Mouse (Mus musculus) lung, postnatal 0 days (tissue): ENCODE measurements at regions not wholly inside any gene's neighbourhood (a gene's known extent, or its start where the extent isn't known, plus 50 kb on each side); places are given as distances from the start of the nearest gene placed in this dataset.

ENCODE experiments used
- CTCF ChIP-seq: IDR thresholded peaks from 2 replicates; pipeline ENCODE4 v1.5.1; 2016; ENCODE audit warnings: antibody characterized with exemption, mild to moderate bottlenecking
- EP300 ChIP-seq: IDR thresholded peaks from 2 replicates; pipeline ENCODE4 v1.6.1; 2016; ENCODE audit warnings: antibody characterized with exemption, mild to moderate bottlenecking, control low read depth

GRCm38 (mm10) chr16:96372021-96372751 is 71.2 kb downstream of the Itgb2l start:
- TF ChIP-seq CTCF (no peak), EP300 (no peak)
